Mouse (Mus musculus): ENCODE results near the gene Gins1. TPM values are rescaled to one million over a fixed set of nuclear protein-coding genes. Genes with fewer than 3 reads are reported as not detected.

Gins1 gene
- polyA plus RNA-seq, 1 experiment from 2014 or later, result 50.3 TPM

DNA sequence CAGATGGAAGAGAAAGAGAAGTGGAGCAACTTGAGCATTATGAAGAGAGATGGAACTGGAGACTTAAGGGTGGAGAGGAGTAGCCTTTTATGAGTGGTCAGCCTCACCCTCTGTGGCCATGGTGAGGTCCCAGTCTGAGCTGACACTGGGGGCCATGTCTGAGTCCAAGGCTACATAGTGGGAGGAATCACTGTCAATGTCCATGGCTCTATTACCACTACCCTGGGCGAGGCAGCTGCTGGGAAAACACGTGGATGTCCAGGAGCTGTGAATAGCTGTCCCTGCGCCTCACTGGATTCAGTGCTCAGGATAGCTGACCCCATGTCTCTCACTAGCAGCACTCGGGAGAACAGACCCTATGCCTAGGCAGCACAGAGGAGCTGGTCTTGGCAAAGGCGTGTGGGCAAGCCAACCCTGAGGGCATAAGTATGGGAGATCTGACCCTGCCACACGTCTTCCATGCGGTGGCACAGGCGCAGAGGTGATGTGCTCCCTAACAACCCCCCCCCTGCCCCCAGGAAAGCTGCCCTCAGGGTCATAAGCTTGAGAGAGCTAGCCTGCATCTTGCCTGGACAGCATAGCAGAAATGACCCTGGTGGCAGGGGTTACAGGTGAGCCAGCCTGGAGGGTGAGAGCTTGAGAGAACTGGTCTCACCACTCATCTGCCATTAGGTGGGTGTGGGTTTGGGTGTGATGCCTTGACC, 21.0 kb upstream of the Gins1 start:
- ATAC-seq (0 out of 2 replicates have a peak, but pooled peaks have one; percentile 29), DNase-seq (ENCODE audit: low spot score) (no peak)
- Histone ChIP-seq H3K27ac (ENCODE audit: low read depth, low read length) (no peak overlapping the region), H3K27me3 (replicated peaks; ENCODE audit: control insufficient read depth, insufficient read depth, low read length) (no peaks in the 10 kb centered on the region), H3K36me3 (ENCODE audit: control insufficient read depth, insufficient read depth, low read length) (no peaks in the 10 kb centered on the region), H3K4me2 (ENCODE audit: low read length) (no peak overlapping the region), H3K4me1 (ENCODE audit: control insufficient read depth, insufficient read depth, low read length) (no peaks in the 10 kb centered on the region), H3K9me3 (replicated peaks; ENCODE audit: control insufficient read depth, low read length) (no peaks in the 10 kb centered on the region; the same call in 1 of the 2 replicates), H3K9ac (ENCODE audit: low read length) (no peak overlapping the region), H3K4me3 (ENCODE audit: low read depth, low read length) (no peak overlapping the region)
- 93% methylated on average over 8 of the region's 8 CpGs for WGBS

DNA sequence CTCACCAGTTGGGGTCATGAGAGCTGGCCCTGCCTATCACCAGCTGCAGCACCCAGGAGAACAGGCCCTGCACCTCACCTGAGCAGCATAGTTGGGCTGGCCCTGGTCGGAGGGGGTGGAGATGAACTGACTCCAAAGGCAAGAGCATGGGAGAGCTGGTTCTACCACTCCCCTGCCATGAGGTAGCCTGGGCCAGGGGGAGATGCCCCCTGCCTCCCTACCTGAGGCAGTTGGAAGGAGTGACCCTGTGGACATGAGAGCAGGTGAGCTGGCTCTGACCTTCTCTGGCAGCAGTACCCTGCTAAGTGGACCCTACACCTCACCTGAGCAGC, 20.5 kb upstream of the Gins1 start:
- no peaks in the 10 kb centered on the region; the same call in 1 of the 2 replicates for H3K9me3 ChIP-seq (replicated peaks; ENCODE audit: control insufficient read depth, low read length)
- 88% methylated on average over 1 of the region's 1 CpGs for WGBS
- ATAC-seq (no peak), DNase-seq (ENCODE audit: low spot score) (no peak)
- H3K27ac ChIP-seq (ENCODE audit: low read depth, low read length), result no peak overlapping the region
- no peaks in the 10 kb centered on the region for H3K36me3 ChIP-seq (ENCODE audit: control insufficient read depth, insufficient read depth, low read length)
- H3K27me3 ChIP-seq (replicated peaks; ENCODE audit: control insufficient read depth, insufficient read depth, low read length), result no peaks in the 10 kb centered on the region
- H3K4me3 ChIP-seq (ENCODE audit: low read depth, low read length), result no peak overlapping the region
- no peak overlapping the region for H3K9ac ChIP-seq (ENCODE audit: low read length)
- no peak overlapping the region for H3K4me2 ChIP-seq (ENCODE audit: low read length)
- no peaks in the 10 kb centered on the region for H3K4me1 ChIP-seq (ENCODE audit: control insufficient read depth, insufficient read depth, low read length)

DNA sequence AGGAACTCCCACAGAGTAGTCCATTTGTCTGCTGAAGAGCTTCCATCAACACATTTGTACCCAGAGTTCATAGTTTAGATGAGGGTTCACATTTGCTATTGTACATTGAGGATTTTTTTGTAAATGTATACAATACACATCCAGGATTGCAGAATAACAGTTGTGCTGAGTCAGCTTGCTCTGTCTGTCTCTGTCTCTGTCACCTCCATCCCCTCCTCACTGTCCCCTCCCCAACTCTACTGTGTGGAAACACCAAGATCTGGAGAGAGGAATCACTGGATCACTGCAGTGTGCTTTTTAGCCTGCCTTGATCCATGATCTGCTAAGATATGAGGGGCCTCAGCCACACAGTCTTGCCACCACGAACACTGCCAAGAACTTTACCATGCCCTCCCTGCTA, 19.4 kb upstream of the Gins1 start:
- Histone ChIP-seq H3K27ac (ENCODE audit: low read depth, low read length) (no peak overlapping the region), H3K4me2 (ENCODE audit: low read length) (no peak overlapping the region), H3K9me3 (replicated peaks; ENCODE audit: control insufficient read depth, low read length) (no peaks in the 10 kb centered on the region; the same call in 1 of the 2 replicates), H3K27me3 (replicated peaks; ENCODE audit: control insufficient read depth, insufficient read depth, low read length) (no peaks in the 10 kb centered on the region), H3K4me1 (ENCODE audit: control insufficient read depth, insufficient read depth, low read length) (no peaks in the 10 kb centered on the region), H3K36me3 (ENCODE audit: control insufficient read depth, insufficient read depth, low read length) (no peaks in the 10 kb centered on the region), H3K9ac (ENCODE audit: low read length) (no peak overlapping the region), H3K4me3 (ENCODE audit: low read depth, low read length) (no peak overlapping the region)
- ATAC-seq (no peak), DNase-seq (ENCODE audit: low spot score) (no peak)
- WGBS, result 77% methylated on average over 1 of the region's 1 CpGs

DNA sequence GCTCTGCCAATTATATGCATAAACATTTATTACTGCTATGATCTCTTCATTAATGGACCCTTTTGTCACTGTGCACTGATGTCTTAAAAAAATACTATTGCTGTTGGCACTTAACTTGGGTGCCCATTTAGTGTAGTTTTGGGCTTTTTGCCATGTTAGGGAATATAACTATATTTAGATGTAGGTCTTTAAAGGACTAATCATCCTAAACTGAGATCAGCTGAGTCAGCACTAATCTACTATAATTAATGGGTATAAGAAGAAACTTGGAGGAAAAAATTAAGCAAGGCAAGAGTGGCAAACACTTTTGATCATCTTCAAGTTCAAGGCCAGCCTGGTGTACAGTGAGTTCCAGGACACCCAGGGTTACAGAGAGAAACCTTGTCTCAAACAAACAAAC, 18.9 kb upstream of the Gins1 start:
- no peak overlapping the region for H3K9ac ChIP-seq (ENCODE audit: low read length)
- H3K4me3 ChIP-seq (ENCODE audit: low read depth, low read length), result no peak overlapping the region
- no peak for DNase-seq (ENCODE audit: low spot score)
- H3K9me3 ChIP-seq (replicated peaks; ENCODE audit: control insufficient read depth, low read length), result no peaks in the 10 kb centered on the region; the same call in 1 of the 2 replicates
- H3K4me1 ChIP-seq (ENCODE audit: control insufficient read depth, insufficient read depth, low read length), result no peaks in the 10 kb centered on the region
- no peak overlapping the region for H3K27ac ChIP-seq (ENCODE audit: low read depth, low read length)
- no peaks in the 10 kb centered on the region for H3K36me3 ChIP-seq (ENCODE audit: control insufficient read depth, insufficient read depth, low read length)
- no peak overlapping the region for H3K4me2 ChIP-seq (ENCODE audit: low read length)
- ATAC-seq, result no peak
- H3K27me3 ChIP-seq (replicated peaks; ENCODE audit: control insufficient read depth, insufficient read depth, low read length), result no peaks in the 10 kb centered on the region

DNA sequence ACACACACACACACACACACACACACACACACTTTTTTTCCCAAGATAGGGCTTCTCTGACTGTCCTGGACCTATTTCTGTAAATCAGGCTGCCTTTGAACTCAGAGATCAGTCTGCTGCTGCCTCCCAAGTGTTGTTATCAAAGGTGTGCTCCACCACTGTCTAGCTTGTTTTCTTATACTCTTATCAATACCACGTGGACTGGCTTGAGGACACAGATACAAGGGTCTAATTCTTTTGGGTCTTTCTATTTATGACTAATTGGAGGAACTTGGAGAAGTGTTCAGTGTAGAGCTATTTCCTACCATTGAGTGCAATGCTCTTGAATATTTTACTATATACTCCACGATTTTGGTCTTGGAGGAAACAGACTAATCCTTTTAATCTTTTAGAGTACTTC, 17.8 kb upstream of the Gins1 start:
- Histone ChIP-seq H3K4me3 (ENCODE audit: low read depth, low read length) (no peak overlapping the region), H3K4me1 (ENCODE audit: control insufficient read depth, insufficient read depth, low read length) (no peaks in the 10 kb centered on the region), H3K4me2 (ENCODE audit: low read length) (no peak overlapping the region), H3K36me3 (ENCODE audit: control insufficient read depth, insufficient read depth, low read length) (no peaks in the 10 kb centered on the region), H3K9ac (ENCODE audit: low read length) (no peak overlapping the region), H3K27me3 (replicated peaks; ENCODE audit: control insufficient read depth, insufficient read depth, low read length) (no peaks in the 10 kb centered on the region), H3K27ac (ENCODE audit: low read depth, low read length) (no peak overlapping the region), H3K9me3 (replicated peaks; ENCODE audit: control insufficient read depth, low read length) (no peaks in the 10 kb centered on the region; the same call in 1 of the 2 replicates)
- DNase-seq (ENCODE audit: low spot score) (no peak), ATAC-seq (no peak)
- 80% methylated on average over 2 of the region's 2 CpGs for WGBS

DNA sequence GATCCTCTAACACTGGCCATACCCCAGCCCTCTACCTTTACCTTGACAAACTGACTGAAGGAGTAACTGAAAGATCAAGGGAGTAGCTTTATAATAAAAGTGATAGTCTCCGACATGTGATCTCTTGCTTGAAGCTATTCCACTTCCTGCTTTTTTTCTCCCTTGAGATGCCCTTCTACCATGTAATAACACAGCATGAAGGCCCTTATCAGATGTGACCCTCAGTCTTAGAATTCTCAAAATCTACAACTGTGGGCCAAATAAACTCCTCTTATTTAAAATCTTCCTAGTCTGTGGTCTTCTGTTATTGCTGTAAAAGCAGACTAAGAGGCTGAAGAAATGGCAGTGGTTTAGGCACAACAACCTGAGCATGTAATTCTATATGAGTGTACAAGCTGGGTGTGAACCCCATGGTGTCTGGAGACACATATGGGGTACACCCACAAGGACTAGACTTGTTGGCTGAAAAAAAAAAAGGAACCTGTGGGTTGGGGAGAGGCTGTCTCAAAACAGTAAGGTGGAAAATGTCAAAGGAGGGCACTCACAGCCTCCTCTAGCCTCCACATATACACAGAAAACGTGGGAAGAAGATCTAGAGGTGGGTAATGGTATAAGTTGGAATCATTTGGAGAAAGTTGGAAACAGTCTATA, 10.5 kb upstream of the Gins1 start:
- H3K27ac ChIP-seq (ENCODE audit: low read depth, low read length), result no peak overlapping the region
- H3K27me3 ChIP-seq (replicated peaks; ENCODE audit: control insufficient read depth, insufficient read depth, low read length), result no peaks in the 10 kb centered on the region
- no peaks in the 10 kb centered on the region for H3K4me1 ChIP-seq (ENCODE audit: control insufficient read depth, insufficient read depth, low read length)
- WGBS, result 90% methylated on average over 2 of the region's 2 CpGs
- ATAC-seq, result no peak
- no peak overlapping the region for H3K9ac ChIP-seq (ENCODE audit: low read length)
- no peaks in the 10 kb centered on the region for H3K9me3 ChIP-seq (replicated peaks; ENCODE audit: control insufficient read depth, low read length)
- H3K4me2 ChIP-seq (ENCODE audit: low read length), result no peak overlapping the region
- H3K36me3 ChIP-seq (ENCODE audit: control insufficient read depth, insufficient read depth, low read length), result no peaks in the 10 kb centered on the region
- H3K4me3 ChIP-seq (ENCODE audit: low read depth, low read length), result no peak overlapping the region
- no peak for DNase-seq (ENCODE audit: low spot score)

DNA sequence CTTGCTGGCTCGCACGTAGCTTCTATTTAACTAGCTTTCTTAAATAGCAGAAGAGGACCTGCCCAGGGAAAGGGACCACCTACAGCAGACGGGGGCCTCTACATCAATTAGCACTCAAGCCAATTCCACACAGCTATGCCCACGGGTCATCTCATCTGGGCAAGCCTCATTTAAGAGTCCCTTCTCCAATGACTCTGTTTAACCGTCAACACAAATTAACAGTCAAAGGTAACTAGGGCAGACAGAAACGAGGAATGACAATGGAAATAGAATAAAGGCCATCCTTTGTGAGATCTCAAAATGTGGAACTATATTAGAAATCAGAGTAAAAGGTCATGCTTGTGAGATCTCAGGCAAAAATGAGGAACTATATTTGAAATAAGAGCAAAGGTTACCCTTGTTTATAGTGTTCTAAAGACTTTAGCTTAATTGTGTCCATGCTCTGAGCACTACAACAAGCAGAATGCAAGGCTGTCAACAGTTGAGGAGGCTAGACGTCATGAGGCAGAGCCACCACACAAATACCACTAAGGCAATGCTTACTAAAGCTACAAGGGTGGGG, 9.4 kb upstream of the Gins1 start:
- no peak overlapping the region for H3K4me2 ChIP-seq (ENCODE audit: low read length)
- no peaks in the 10 kb centered on the region for H3K27me3 ChIP-seq (replicated peaks; ENCODE audit: control insufficient read depth, insufficient read depth, low read length)
- H3K27ac ChIP-seq (ENCODE audit: low read depth, low read length), result no peak overlapping the region
- H3K9ac ChIP-seq (ENCODE audit: low read length), result no peak overlapping the region
- DNase-seq (ENCODE audit: low spot score) (no peak), ATAC-seq (no peak)
- H3K4me1 ChIP-seq (ENCODE audit: control insufficient read depth, insufficient read depth, low read length), result no peaks in the 10 kb centered on the region
- H3K36me3 ChIP-seq (ENCODE audit: control insufficient read depth, insufficient read depth, low read length), result 0 out of 2 replicates have a peak, but pooled peaks cover 7% of the 10 kb centered on the region
- H3K4me3 ChIP-seq (ENCODE audit: low read depth, low read length), result no peak overlapping the region
- 76% methylated on average over 7 of the region's 7 CpGs for WGBS
- H3K9me3 ChIP-seq (replicated peaks; ENCODE audit: control insufficient read depth, low read length), result no peaks in the 10 kb centered on the region

DNA sequence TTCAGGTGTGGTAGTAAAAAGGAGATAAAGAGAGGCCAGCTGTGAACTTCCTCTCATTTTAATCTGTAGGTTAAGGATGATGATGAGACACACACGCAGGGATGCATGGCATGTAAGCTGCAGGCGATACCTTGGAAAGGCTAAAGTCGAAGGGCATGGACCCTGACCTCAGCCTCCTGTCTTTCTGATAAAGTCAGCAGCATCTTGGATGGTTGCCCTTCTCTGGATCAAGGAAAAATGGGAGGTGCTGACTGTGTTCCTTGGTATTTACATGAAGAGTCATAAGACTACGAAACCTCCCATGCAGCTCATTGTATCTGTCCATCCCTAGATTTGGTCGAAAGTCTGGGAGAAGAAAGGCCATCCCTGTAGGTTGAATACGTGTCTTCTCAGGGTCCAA, 4.9 kb upstream of the Gins1 start:
- no peak overlapping the region for H3K9ac ChIP-seq (ENCODE audit: low read length)
- 0 out of 2 replicates have a peak, but pooled peaks cover 7% of the 10 kb centered on the region for H3K36me3 ChIP-seq (ENCODE audit: control insufficient read depth, insufficient read depth, low read length)
- ATAC-seq (no peak), DNase-seq (ENCODE audit: low spot score) (no peak)
- no peaks in the 10 kb centered on the region for H3K27me3 ChIP-seq (replicated peaks; ENCODE audit: control insufficient read depth, insufficient read depth, low read length)
- 93% methylated on average over 6 of the region's 6 CpGs for WGBS
- H3K4me2 ChIP-seq (ENCODE audit: low read length), result no peak overlapping the region
- H3K9me3 ChIP-seq (replicated peaks; ENCODE audit: control insufficient read depth, low read length), result no peaks in the 10 kb centered on the region
- H3K27ac ChIP-seq (ENCODE audit: low read depth, low read length), result no peak overlapping the region
- peaks cover 12% of the 10 kb centered on the region for H3K4me1 ChIP-seq (ENCODE audit: control insufficient read depth, insufficient read depth, low read length)
- H3K4me3 ChIP-seq (ENCODE audit: low read depth, low read length), result no peak overlapping the region

DNA sequence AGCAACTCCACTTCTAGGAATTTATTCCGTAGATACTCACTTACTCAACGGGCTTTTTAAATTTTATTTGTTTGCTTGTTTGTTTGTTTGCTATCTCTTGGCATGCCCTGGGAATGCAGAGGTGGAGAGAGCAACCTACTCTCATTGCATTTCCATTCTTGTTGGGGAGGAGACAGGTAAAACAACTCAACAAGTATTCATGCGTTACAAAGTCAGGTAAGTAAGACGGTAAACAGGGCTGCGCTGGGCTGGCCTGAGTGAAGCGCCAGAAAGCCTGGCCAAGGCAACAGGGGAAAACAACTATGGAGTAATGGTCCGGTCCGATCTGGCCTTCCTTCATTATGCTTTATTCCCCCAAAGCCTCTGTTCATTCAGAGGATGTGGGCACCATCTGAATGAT, 2.9 kb upstream of the Gins1 start:
- DNase-seq (ENCODE audit: low spot score), result no peak
- H3K4me3 ChIP-seq (ENCODE audit: low read depth, low read length), result no peak overlapping the region
- H3K4me1 ChIP-seq (ENCODE audit: control insufficient read depth, insufficient read depth, low read length), result peaks cover 12% of the 10 kb centered on the region
- peak overlapping the region; percentile 79 for H3K4me2 ChIP-seq (ENCODE audit: low read length)
- H3K9me3 ChIP-seq (replicated peaks; ENCODE audit: control insufficient read depth, low read length), result no peaks in the 10 kb centered on the region
- WGBS, result 81% methylated on average over 8 of the region's 8 CpGs
- ATAC-seq, result no peak
- no peaks in the 10 kb centered on the region for H3K27me3 ChIP-seq (replicated peaks; ENCODE audit: control insufficient read depth, insufficient read depth, low read length)
- no peak overlapping the region for H3K9ac ChIP-seq (ENCODE audit: low read length)
- 0 out of 2 replicates have a peak, but pooled peaks cover 7% of the 10 kb centered on the region for H3K36me3 ChIP-seq (ENCODE audit: control insufficient read depth, insufficient read depth, low read length)
- no peak overlapping the region for H3K27ac ChIP-seq (ENCODE audit: low read depth, low read length)
